Mouse (Mus musculus): ENCODE results near the gene Adgrb3.

DNA sequence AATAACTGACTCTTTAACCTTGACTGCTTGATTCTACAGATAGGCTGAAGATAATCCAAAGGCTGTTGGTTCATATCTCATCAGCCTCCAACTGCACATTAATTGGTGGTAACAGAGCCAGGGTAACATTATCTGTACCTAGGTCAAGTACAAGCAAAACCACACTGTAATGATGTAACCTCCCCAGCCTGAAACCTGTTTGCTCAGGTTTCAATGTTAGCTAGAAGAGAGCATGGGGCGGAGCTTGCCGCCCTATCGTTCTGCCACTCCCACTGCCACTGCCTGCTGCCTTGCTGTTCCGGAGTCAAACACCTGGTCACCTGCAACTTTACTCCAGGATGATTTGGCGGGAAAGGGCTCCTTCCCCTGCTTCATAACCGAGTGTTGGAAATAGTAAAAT, 765.5 kb downstream of the Adgrb3 start:
- no peak for TF ChIP-seq CTCF (conservative IDR thresholded peaks at IDR 0.05; ENCODE audit: low read length)
- no peak for TF ChIP-seq POU5F1 (IDR thresholded peaks at IDR 0.05; ENCODE audit: borderline replicate concordance, low read length)
- TF ChIP-seq NANOG (IDR thresholded peaks at IDR 0.05; ENCODE audit: borderline replicate concordance, low read length) = no peak

Measured in E14TG2a.4 (cell line).